Mouse (Mus musculus) ES-E14 (cell line): ENCODE results near the gene Rpsa.

Experiments
- CHD2 ChIP-seq: IDR thresholded peaks from 2 replicates; pipeline ENCODE4 v1.6.1; 2014; ENCODE audit warnings: mild to moderate bottlenecking, low read depth, low read length, inconsistent platforms
- HCFC1 ChIP-seq: IDR thresholded peaks from 2 replicates; pipeline ENCODE4 v1.6.1; 2012; ENCODE audit warnings: low read length, inconsistent platforms, borderline replicate concordance; ENCODE audit not compliant: insufficient read depth

GRCm38 (mm10) chr9:120089125-120089524, 38.4 kb upstream of the Rpsa start:
- TF ChIP-seq HCFC1 (no peak), CHD2 (no peak)
